Mouse (Mus musculus): ENCODE measurements around the gene Slc12a1.

GRCm38 (mm10) chr2:125192905-125193304 is 40.6 kb downstream of the Slc12a1 start:
- TF ChIP-seq CTCF (IDR thresholded peaks at IDR 0.05; ENCODE audit: low read depth, low read length) (no peak), POLR2A (IDR thresholded peaks at IDR 0.05; ENCODE audit: borderline replicate concordance, low read depth, low read length) (no peak)

All from bone marrow macrophage, adult 2 months (primary cell).